Comparison of ENCODE assay signal across 29 mouse cellular contexts in the genomic region with DNA sequence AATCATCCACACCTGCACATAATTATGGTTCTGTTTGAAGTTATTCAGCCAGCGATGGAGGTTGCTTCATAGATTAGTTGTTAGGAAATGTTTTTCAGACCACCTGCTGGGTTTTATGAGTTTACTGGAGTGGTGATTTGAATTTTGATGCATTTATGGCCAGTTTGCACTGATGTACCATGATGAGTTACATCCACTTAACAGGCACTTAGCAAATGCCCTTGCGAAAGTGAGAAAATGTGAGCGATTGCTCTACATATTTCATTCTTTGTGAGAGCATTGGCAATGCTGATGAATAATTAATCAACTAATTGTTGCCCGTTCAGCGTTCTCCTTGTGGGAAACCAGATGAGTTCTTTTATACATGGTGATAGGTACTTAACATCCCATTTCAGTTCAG.
A peak's percentile ranks its signal among the peaks of the same experiment; 100 is the strongest.
DNase-seq lines count a peak whose midpoint lies in the region; ATAC-seq and TF ChIP-seq lines count a peak whose summit lies in the region.
"Had no signal": no experiment of that assay in that cellular context is flagged by ENCODE, and none has a peak within 500 bp of the region (broad histone marks: within the 10 kb centered on the region; RNA-seq: fewer than 3 reads in every experiment).

No protein-coding gene starts in this region.

- TF ChIP-seq CTCF in thymus, adult 2 months (IDR thresholded peaks at IDR 0.05; ENCODE audit: borderline replicate concordance, control insufficient read depth, extremely low read depth, insufficient read depth, low read length, poor library complexity): no peak

- no peaks in the 10 kb centered on the region; the same call in 1 of the 2 replicates for H3K4me1 ChIP-seq in forebrain, embryonic 13.5 days
- H3K4me1 ChIP-seq in forebrain, embryonic 10.5 days: no peaks in the 10 kb centered on the region
- H3K4me1 ChIP-seq in neural tube, embryonic 11.5 days (ENCODE audit: control insufficient read depth, insufficient read depth, low read length): no peaks in the 10 kb centered on the region
- no peaks in the 10 kb centered on the region for H3K4me1 ChIP-seq in neural tube, embryonic 15.5 days
- H3K4me1 ChIP-seq in neural tube, embryonic 13.5 days (replicated peaks): peaks cover 6% of the 10 kb centered on the region
- H3K4me1 ChIP-seq in liver, embryonic 12.5 days: no peaks in the 10 kb centered on the region
- no peaks in the 10 kb centered on the region for H3K4me1 ChIP-seq in thymus, adult 2 months (replicated peaks; ENCODE audit: control insufficient read depth, insufficient read depth, low read length)
- H3K4me1 ChIP-seq: heart, embryonic 10.5 days; heart, embryonic 15.5 days; liver, embryonic 13.5 days; megakaryocyte, embryonic 14.5 days had no signal

- ATAC-seq in forebrain, embryonic 13.5 days: peak; percentile 59; the same call in 1 of the 2 replicates
- 0 out of 2 replicates have a peak, but pooled peaks have one; percentile 25 for ATAC-seq in neural tube, embryonic 11.5 days (ENCODE audit: insufficient read depth, low FRiP score, low TSS enrichment)
- no peak for ATAC-seq in neural tube, embryonic 15.5 days (ENCODE audit: low FRiP score)
- ATAC-seq in neural tube, embryonic 13.5 days (ENCODE audit: low read depth): peak; percentile 36; the same call in 1 of the 2 replicates
- ATAC-seq in liver, embryonic 12.5 days: no peak
- ATAC-seq: hindbrain, embryonic 16.5 days; intestine, embryonic 16.5 days; lung, postnatal 0 days had no signal

- no peak for TF ChIP-seq POLR2A in thymus, adult 2 months (IDR thresholded peaks at IDR 0.05; ENCODE audit: control insufficient read depth, extremely low read depth, insufficient read depth, low read length, poor library complexity)

- no peak overlapping the region for H3K4me2 ChIP-seq in forebrain, embryonic 13.5 days
- H3K4me2 ChIP-seq in neural tube, embryonic 11.5 days (ENCODE audit: low read depth): no peak overlapping the region
- H3K4me2 ChIP-seq in neural tube, embryonic 15.5 days: no peak overlapping the region
- no peak overlapping the region for H3K4me2 ChIP-seq in neural tube, embryonic 13.5 days
- H3K4me2 ChIP-seq in liver, embryonic 12.5 days: no peak overlapping the region
- H3K4me2 ChIP-seq: heart, embryonic 15.5 days; liver, embryonic 13.5 days had no signal

- H3K27ac ChIP-seq in forebrain, embryonic 13.5 days: no peak overlapping the region
- no peak overlapping the region for H3K27ac ChIP-seq in forebrain, embryonic 10.5 days
- no peak overlapping the region for H3K27ac ChIP-seq in neural tube, embryonic 11.5 days (ENCODE audit: low read depth, low read length)
- no peak overlapping the region for H3K27ac ChIP-seq in neural tube, embryonic 15.5 days (replicated peaks)
- H3K27ac ChIP-seq in neural tube, embryonic 13.5 days (replicated peaks): no peak overlapping the region
- no peak overlapping the region for H3K27ac ChIP-seq in liver, embryonic 12.5 days
- H3K27ac ChIP-seq in thymus, adult 2 months (ENCODE audit: control insufficient read depth, insufficient read depth, low read length): no peak overlapping the region
- H3K27ac ChIP-seq: heart, embryonic 10.5 days; heart, embryonic 15.5 days; liver, embryonic 13.5 days had no signal

- no peak overlapping the region for H3K4me3 ChIP-seq in forebrain, embryonic 13.5 days
- H3K4me3 ChIP-seq in forebrain, embryonic 10.5 days: no peak overlapping the region
- H3K4me3 ChIP-seq in neural tube, embryonic 11.5 days (ENCODE audit: low read depth, low read length): no peak overlapping the region
- no peak overlapping the region for H3K4me3 ChIP-seq in neural tube, embryonic 15.5 days (replicated peaks)
- H3K4me3 ChIP-seq in neural tube, embryonic 13.5 days: no peak overlapping the region
- no peak overlapping the region for H3K4me3 ChIP-seq in liver, embryonic 12.5 days
- H3K4me3 ChIP-seq in thymus, adult 2 months (ENCODE audit: control insufficient read depth, insufficient read depth, low read length): no peak overlapping the region
- H3K4me3 ChIP-seq: erythroblast, embryonic 14.5 days; heart, embryonic 10.5 days; heart, embryonic 15.5 days; liver, embryonic 13.5 days; megakaryocyte, embryonic 14.5 days had no signal

- no peak for DNase-seq in forebrain, embryonic 10.5 days (ENCODE audit: extremely low spot score, low spot score)
- no peak for DNase-seq in neural tube, embryonic 11.5 days (ENCODE audit: low spot score)
- DNase-seq in thymus, adult 2 months: no peak
- DNase-seq: adrenal gland, postnatal 14 days; cerebellum, adult 11-12 months; cerebellum, adult 9-11 months; gastrocnemius, postnatal 25 days; heart, adult 11 months; kidney, adult 8-10 months; kidney, postnatal 10 days; layer of hippocampus, postnatal 36 days; left cerebral cortex, postnatal 4 days; liver, embryonic 13.5 days; lung, adult 18-20 months; lung, postnatal 4 days; right cerebral cortex, postnatal 25 days; spleen, adult 18-20 months; thymus, postnatal 25 days had no signal

- WGBS in forebrain, embryonic 13.5 days: 62% methylated on average over 5 of the region's 5 CpGs
- WGBS in forebrain, embryonic 10.5 days: 81% methylated on average over 5 of the region's 5 CpGs
- WGBS in neural tube, embryonic 11.5 days: 60% methylated on average over 5 of the region's 5 CpGs
- WGBS in neural tube, embryonic 15.5 days: 27% methylated on average over 5 of the region's 5 CpGs
- 32% methylated on average over 5 of the region's 5 CpGs for WGBS in neural tube, embryonic 13.5 days
- WGBS in liver, embryonic 12.5 days (ENCODE audit: insufficient replicate concordance): 86% methylated on average over 5 of the region's 5 CpGs
- 97% methylated on average over 5 of the region's 5 CpGs for WGBS in thymus, adult 2 months

- H3K27me3 ChIP-seq in forebrain, embryonic 13.5 days: no peaks in the 10 kb centered on the region
- no peaks in the 10 kb centered on the region for H3K27me3 ChIP-seq in forebrain, embryonic 10.5 days (ENCODE audit: poor library complexity, severe bottlenecking)
- H3K27me3 ChIP-seq in neural tube, embryonic 11.5 days (ENCODE audit: control insufficient read depth, insufficient read depth, low read length): no peaks in the 10 kb centered on the region
- H3K27me3 ChIP-seq in neural tube, embryonic 15.5 days (replicated peaks): no peaks in the 10 kb centered on the region
- no peaks in the 10 kb centered on the region for H3K27me3 ChIP-seq in neural tube, embryonic 13.5 days
- H3K27me3 ChIP-seq in liver, embryonic 12.5 days (replicated peaks): no peaks in the 10 kb centered on the region
- H3K27me3 ChIP-seq in thymus, adult 2 months (ENCODE audit: control insufficient read depth, insufficient read depth, low read length): no peaks in the 10 kb centered on the region
- H3K27me3 ChIP-seq: heart, embryonic 15.5 days; liver, embryonic 13.5 days; megakaryocyte, embryonic 14.5 days had no signal

- H3K36me3 ChIP-seq in forebrain, embryonic 13.5 days (ENCODE audit: poor library complexity, severe bottlenecking): no peaks in the 10 kb centered on the region
- no peaks in the 10 kb centered on the region for H3K36me3 ChIP-seq in forebrain, embryonic 10.5 days (replicated peaks)
- H3K36me3 ChIP-seq in neural tube, embryonic 11.5 days (ENCODE audit: control insufficient read depth, insufficient read depth, low read length): no peaks in the 10 kb centered on the region
- H3K36me3 ChIP-seq in neural tube, embryonic 15.5 days: no peaks in the 10 kb centered on the region
- no peaks in the 10 kb centered on the region for H3K36me3 ChIP-seq in neural tube, embryonic 13.5 days
- no peaks in the 10 kb centered on the region for H3K36me3 ChIP-seq in liver, embryonic 12.5 days
- no peaks in the 10 kb centered on the region for H3K36me3 ChIP-seq in thymus, adult 2 months (ENCODE audit: control insufficient read depth, insufficient read depth, low read length)
- H3K36me3 ChIP-seq: heart, embryonic 10.5 days; heart, embryonic 15.5 days; liver, embryonic 13.5 days had no signal

- H3K9me3 ChIP-seq in forebrain, embryonic 13.5 days (replicated peaks): no peaks in the 10 kb centered on the region
- no peaks in the 10 kb centered on the region for H3K9me3 ChIP-seq in forebrain, embryonic 10.5 days
- H3K9me3 ChIP-seq in neural tube, embryonic 11.5 days (ENCODE audit: control insufficient read depth, low read length): no peaks in the 10 kb centered on the region
- H3K9me3 ChIP-seq in neural tube, embryonic 15.5 days (replicated peaks): no peaks in the 10 kb centered on the region
- no peaks in the 10 kb centered on the region for H3K9me3 ChIP-seq in neural tube, embryonic 13.5 days
- no peaks in the 10 kb centered on the region for H3K9me3 ChIP-seq in liver, embryonic 12.5 days (replicated peaks)
- H3K9me3 ChIP-seq: heart, embryonic 10.5 days; heart, embryonic 15.5 days; liver, embryonic 13.5 days had no signal

- H3K9ac ChIP-seq in forebrain, embryonic 13.5 days: no peak overlapping the region
- no peak overlapping the region for H3K9ac ChIP-seq in neural tube, embryonic 11.5 days (ENCODE audit: low read length)
- H3K9ac ChIP-seq in neural tube, embryonic 15.5 days (replicated peaks): no peak overlapping the region
- no peak overlapping the region for H3K9ac ChIP-seq in neural tube, embryonic 13.5 days
- no peak overlapping the region for H3K9ac ChIP-seq in liver, embryonic 12.5 days
- H3K9ac ChIP-seq: heart, embryonic 15.5 days; liver, embryonic 13.5 days had no signal

Comparison
In these comparisons a context has a peak if more than half of its experiments do, and no peak if none do; other contexts are left out.
1. ATAC-seq: peak in forebrain, embryonic 13.5 days (single experiment), neural tube, embryonic 11.5 days (single experiment) and neural tube, embryonic 13.5 days (single experiment); none in neural tube, embryonic 15.5 days (single experiment) and liver, embryonic 12.5 days (single experiment).